Mouse (Mus musculus): ENCODE measurements around the gene Slc7a6.

GRCm38 (mm10) chr8:106193162-106193561 is 24.5 kb downstream of the Slc7a6 start:
- TF ChIP-seq CTCF (IDR thresholded peaks at IDR 0.05; ENCODE audit: borderline replicate concordance, insufficient read depth, low read depth, low read length) = no peak
- TF ChIP-seq POLR2A (IDR thresholded peaks at IDR 0.05; ENCODE audit: borderline replicate concordance, insufficient read depth, low read length) = no peak
